Mouse (Mus musculus) cerebral cortex, adult 2 months (tissue): ENCODE data around the gene Urah.

Experiments used
- WGBS: fragments of 180-500 bp; shearing (Covaris S2); methylation state at CpG from one replicate; pipeline ENCODE4 v1.1.7; 2018; 5-methylcytosine and 5-hydroxymethylcytosine counted together

Urah gene

DNA sequence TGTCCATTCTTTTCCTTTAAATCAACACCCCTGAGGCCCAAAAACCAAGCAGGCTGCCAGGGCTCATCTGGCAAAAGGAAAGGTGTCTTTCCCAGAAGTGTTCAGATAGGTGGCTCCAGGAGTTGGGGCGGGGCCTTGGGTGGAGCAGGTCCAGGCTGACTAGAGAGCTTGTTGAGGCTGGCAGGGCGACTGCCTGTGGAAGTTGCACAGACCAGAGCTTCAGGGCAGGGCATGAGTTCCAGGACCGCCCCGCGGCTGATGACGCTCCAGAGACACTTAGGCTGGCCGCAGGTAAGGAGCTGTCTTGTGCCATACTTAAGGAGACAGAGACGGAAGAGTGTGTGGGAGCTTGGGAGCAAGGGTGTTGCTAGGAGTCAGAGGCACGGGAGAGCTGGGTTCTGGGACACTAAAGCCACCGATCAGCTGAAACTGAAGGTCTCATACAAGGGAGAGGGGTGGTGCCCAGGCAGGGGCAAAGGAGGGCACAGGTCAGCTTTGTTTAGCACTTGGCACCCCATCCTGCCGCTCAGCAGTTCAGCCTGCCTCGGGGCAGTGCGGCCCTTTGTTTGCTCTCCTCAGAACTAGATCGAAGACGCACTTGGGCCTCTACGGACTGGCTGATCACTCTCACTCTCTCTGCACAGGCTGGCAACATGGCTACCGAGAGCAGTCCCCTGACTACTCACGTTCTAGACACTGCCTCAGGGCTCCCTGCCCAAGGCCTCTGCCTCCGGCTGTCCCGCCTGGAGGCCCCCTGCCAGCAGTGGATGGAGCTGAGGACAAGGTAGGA lies at the start of gene Urah:
Urah (plus strand) TSS at position 51 of the 790 bp plus-strand sequence.
- 57% methylated on average over 20 of the region's 20 CpGs for WGBS

DNA sequence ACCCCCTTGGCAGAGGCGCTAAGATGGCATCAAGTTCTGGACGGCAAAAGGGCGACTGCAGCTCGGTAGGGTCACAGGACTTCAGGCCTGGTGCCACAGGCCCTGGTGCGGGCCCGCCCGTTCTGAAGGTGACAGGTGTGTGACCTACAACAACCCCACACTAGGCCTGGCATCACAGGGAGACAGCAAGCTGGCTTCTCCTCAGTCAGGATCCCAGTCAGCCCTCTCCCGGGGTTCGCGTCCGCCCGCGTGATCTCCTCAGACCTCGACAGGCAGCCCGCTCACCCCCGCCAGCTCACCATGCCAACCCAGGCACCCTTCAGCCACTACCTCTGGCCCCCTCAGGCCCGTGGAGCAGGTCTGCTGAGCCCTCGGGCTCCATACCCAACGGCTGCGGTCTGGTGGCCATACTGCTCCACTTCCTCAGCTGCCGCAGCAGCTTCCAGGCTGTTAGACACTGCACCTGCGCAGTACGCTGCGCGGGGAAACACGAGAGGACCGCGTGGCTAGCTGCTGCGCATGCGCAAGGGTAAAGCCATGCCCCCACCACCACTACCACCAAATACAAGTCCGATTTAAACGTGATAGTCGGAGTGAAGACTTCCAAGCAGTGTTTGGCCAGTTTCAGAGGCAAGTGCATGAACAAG lies 47.3 kb upstream of the Urah start, which contains the start of gene Syce1:
Syce1 (minus strand) TSS at position 447 of the 647 bp plus-strand sequence.
- 87% methylated on average over 33 of the region's 33 CpGs for WGBS

DNA sequence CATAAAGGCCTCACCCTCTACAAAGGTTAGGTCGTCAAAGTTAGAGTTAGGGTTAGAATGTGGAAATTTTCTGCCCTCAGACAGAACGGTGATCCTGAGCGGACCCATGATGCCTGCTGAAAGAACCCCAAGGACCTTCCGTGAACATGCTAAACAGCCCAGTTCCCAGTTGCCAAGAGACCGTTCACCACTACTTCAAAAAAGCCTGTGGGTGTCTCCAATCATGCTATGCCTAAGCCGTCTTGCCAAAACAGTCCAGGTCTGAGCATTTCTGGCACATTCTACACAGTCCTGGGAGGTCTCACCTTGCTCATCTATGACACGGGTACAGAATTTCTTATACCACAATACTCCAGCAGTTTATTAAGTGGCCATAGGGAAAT lies 46.8 kb upstream of the Urah start:
- WGBS: 80% methylated on average over 7 of the region's 7 CpGs

DNA sequence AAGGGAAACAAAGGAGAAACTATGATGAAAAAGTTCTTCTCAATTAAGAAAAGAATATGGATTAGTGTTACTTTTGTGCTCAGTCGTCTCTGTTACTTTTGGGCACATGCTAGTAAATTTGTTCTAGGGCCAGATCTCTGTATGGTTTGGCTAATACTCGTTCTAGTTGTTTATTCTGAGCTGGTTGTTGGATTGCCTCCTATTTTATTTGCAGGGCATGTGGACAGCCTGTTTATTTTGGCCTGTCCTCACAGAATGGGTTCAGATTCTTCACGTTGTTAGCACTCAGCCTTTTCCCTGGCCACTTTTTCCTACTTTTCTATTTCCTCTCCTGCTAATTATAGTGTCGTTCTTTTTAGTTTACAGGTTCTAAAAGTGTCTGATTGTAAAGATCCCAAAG lies 41.3 kb upstream of the Urah start:
- 49% methylated on average over 4 of the region's 4 CpGs for WGBS

DNA sequence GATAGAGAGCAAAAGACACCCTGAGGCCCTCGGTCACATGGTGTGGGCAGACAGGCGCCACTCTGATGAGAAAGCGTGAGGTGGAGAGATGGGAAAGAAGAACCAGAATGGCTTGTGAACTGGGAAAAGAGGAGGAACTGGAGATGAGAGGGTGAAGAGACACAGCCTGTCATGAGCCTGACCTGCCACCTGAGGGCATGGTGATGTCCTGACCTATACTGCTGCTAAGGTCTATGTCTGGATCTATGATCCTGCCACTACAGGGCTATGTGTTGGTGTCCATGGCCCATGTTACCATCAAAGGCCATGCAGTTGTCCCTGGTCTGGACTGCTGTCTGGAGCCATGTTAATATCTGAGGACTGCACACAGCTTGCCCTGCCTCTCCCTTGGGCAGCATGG lies 37.2 kb upstream of the Urah start:
- WGBS: 93% methylated on average over 3 of the region's 3 CpGs

DNA sequence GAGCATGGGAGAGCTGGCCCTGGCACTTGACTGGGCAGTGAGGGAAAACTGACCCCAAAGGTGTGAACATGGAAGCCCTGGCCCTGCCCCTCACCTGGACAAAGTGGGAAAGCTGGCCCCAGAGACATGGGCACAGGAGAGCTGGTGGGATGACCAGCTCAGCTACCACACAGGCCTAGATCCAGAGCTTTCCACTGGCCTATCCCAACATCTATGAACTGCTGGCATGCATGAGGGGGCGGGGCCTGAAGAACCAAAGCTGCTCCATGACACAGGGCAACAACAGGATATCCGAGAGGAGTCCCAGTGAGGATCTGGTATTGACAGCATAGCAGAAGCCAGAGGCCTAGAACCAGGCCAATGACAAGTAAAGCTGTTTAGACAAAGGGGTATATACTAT lies 36.6 kb upstream of the Urah start:
- 82% methylated on average over 2 of the region's 2 CpGs for WGBS

DNA sequence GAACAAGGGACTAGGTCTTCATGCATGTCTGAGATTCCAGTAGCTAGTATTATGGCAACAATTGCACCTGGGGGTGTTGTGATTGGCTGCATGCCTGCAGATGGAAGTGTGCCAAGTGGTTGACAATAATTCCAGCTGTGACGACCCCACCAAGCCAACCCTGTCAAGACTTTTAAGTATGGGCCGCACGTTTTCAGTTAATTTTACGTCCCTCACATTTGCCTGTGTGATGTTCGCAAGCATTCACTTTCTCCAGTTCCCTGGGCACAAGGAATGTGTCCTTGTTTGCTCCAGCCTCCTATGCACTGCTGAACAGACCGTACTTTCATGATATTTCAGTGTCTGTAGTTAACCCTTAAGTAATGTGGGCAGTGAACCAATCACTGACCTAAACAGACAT lies 32.2 kb upstream of the Urah start:
- 61% methylated on average over 6 of the region's 6 CpGs for WGBS

DNA sequence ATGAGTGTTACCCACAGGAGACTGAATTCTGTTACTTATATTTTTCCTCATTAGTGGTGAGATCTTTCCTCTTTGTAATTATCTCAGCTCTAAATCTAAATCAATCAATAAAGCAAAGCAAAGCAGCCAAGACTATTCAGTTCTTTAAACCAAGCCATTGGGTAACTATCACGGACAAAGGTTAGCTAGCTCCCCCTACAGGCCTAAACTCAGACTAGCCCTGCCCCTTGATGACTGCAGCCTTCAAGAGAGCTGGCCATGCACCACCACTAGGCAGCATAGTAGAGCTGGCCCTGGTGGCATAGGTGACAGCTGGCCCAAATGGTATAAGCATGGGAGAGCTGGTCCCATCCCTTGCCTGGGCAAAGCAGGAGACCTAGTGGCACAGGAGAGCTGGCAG lies 29.1 kb upstream of the Urah start:
- WGBS: 14% methylated on average over 1 of the region's 1 CpGs

DNA sequence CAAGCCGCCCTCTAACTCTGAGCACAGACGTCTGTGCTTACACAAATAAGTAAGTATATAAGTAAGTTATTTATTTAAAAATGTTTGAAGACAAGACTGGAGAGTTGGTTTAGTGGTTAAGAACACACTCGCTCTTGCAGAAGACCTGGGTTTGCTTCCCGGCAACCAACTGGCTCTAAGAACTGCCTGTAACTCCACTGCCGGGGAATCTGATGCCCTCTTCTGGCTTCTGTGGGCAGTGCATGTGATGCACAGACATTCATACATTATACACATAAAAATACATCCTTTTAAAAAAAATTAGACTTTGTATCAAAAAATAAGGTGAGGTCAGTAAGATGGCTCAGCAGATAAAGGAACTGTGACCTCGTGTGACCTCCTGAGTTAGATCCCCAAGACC lies 24.3 kb upstream of the Urah start:
- 95% methylated on average over 6 of the region's 6 CpGs for WGBS

DNA sequence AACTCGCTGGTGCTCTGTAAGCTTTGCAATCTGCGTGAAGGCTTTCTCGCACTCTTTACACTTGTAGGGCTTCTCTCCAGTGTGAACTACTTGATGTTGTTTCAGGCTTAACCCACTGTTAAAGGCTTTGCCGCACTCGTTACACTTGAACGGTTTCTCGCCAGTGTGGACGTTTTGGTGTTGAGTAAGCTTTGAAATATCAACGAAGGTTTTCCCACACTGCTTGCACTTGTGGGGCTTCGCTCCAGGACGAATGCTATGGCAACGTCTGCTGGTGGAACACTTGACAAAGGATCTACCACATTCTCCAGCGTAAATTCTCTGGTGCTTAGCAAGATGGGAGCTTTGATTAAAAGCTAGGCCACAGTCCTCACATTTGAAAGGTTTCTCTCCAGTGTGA lies 23.1 kb upstream of the Urah start:
- WGBS: 68% methylated on average over 13 of the region's 13 CpGs

DNA sequence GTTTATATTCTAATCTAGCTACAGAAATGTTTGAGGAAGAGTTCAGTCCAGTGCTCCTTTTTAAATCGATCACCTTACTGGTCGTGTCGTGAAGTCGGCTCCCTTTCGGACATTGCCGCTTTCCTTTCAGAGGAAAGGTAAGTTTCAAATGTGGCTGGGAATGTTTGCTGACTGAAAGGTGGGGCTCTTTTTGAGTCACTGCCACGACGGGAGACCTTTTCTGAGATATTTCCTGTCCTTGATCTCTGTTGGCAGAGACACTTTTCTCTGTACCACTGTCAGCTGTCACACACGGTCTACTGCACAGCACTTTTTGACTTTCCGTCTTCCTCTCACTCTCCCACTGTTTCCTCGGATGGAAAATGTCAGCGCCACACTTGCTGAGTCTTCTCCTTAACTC lies 22.0 kb upstream of the Urah start:
- 82% methylated on average over 12 of the region's 12 CpGs for WGBS

DNA sequence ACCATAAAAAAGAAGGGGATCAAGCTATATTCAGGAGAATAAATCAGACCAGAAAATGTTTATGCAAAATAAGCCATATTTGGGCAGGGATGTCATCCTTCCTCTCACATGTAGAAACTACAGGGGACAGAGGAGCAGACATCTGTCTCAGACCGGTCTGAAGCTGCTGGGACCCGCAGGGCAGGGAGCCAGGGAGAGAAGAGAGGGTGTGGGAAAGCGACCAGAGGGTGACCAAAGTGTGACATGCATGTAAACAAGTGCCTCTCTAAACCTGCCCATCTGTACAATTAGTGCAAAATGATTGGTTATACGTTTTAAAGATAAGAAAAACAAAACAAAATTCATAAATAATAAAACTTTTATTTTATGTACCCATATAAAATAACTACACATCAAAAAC lies 14.6 kb upstream of the Urah start:
- WGBS: 57% methylated on average over 4 of the region's 4 CpGs

DNA sequence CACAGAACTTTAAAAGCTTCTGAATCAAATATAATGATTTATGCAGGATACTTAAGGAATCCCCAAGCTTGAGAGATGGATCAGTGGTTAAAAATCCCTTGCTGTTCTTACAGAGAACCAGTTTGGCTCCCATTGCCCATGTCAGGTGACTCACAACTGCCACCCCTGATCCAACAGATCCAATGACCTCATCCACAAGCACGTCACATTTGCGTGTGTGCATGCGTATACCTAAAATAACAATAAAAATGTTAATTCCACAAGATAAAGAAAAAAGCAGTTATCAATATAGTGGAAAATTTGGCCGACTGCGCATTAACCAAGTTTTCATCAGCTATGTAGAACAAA lies 13.5 kb upstream of the Urah start:
- WGBS: 29% methylated on average over 5 of the region's 5 CpGs

DNA sequence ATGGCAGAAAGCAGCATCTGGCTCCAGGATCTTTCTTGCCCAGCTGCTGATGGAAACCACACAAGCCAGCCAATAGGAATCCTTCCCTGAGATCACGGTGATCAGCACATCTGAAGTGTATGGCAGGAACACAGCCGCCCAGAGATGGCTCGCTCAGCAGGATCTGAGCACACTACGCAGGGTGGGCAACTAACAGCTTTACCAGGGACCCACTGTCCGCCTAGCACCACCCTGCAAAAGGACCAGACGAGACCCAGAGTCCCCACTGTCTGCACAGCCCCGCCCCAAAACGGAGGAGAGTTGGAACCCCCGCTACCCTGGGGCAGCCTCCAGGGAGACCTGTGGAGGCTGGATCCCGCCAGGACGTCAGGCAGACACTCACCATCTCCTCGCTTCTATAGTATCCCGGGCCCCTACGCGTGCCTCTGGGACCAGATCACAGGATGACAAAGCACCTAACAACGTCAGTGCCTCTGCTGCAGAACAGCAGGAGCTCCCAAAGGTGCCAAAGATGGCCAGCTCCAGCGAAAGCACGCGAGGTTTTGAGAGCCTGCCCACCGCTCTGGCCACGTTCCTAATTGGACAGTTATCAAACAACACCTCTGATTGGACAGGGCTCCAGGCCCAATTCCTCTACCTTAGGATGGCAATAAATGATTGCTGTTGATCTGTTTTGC lies 13.0 kb upstream of the Urah start, which contains the start of gene Zfp941:
Zfp941 (minus strand) TSS at position 526 of the 677 bp plus-strand sequence.
- 5% methylated on average over 21 of the region's 21 CpGs for WGBS

DNA sequence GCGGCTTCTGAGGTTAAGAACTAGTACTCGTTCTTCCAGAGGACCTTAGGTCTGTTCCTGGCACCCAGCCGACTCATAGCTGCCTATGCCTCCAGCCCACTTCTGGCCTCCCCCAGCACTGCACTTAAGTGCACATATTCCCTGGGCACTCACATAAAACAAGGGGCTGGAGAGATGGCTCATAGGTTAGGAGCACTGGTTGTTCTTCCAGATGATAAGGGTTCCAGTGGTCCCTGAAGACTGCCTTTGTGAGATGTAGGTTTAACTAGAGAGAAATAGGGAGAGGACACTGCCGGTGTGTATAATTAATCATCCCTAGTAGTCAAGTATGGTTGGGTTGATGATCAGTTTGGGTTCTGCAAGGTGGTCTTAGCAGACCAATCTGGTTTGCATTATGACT lies 12.1 kb upstream of the Urah start:
- 91% methylated on average over 4 of the region's 4 CpGs for WGBS

DNA sequence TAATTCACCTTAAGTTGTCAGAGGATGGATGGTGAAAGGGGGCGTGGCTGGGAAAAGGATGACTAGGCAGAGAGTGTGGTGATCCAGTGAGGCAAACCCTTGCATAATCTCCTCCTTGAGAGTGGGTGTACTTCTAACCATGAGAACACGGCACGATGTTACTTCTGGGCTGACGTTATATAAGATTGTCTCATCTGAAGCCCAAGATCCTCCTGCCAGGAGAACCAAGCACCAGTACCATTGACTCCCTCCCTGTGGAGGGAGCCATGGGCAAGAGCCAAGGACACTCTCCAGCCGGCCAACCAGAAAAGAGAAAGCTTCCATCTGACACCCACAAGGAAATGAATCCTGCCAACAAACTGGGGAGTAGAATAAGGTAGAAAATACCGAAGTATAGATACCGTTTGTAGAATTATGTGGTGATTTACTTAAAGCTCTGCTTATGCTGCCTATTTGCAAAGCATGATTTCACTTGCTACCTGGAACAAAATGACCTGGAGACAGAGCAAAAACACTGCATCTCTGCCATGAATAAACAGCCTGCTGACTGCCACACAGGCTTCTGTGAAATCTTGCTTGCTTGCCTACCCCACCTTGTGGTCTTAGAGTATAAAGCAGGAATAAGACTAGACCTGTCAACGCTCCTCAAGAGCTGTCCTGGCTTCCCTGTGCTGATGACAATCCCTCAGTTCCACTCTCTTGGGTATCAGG lies 6.5 kb upstream of the Urah start:
- WGBS: 12% methylated on average over 8 of the region's 8 CpGs

DNA sequence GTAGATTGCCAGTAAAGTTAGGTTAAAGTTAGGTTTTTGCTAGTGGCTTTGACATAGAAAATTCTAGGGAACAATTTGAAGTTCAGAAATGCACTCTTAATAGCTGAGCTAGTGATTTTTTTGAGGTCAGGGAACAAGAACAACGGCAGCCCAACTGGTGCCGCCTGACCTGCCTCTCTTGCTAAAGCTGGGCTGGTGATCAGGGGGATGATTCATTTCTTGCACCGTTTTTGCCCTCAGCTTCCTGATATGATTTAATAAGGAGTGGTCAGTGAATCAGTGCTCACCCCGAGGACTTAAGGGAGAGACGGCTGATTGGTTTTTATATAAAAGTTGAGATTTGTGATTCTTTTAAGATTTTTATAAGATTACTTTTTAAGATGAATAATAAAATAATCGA lies 3.4 kb upstream of the Urah start:
- WGBS: 78% methylated on average over 6 of the region's 6 CpGs

DNA sequence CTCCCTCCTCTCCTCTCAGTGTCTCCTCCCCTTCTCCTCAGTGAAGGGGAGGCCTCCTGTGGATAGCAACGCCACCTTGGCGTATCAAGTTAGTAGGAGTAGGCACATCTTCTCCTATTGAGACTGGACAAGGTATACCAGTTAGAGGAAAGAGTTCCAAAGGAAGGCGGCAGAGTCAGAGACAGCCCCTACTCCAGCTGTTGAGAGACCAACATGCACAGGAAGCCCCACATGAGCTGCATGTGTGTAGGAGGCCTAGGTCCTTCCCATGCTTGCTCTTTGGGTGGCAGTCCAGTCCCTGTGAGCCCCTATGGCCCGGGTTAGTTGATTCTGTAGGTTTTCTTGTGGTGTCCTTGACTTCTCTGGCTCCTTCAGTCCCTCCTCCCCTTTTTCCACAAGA lies 1.5 kb upstream of the Urah start:
- 91% methylated on average over 4 of the region's 4 CpGs for WGBS

DNA sequence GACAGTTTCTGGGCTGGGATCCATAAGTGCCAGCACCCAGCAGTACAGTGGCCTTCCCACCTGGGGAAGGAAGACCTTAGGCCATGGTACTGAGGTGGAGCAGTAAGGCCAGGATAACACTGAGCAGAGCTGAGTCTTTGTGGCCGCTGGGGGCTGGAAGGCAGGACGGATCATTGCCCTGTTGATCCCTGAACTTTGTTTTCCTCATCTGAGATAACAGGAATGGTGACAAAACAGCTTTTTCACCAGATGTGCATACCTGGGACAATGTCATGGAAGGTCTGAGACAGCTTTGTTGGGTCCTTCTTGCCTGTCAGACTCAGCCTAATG lies 905 bp downstream of the Urah start:
- WGBS: 87% methylated on average over 2 of the region's 2 CpGs

DNA sequence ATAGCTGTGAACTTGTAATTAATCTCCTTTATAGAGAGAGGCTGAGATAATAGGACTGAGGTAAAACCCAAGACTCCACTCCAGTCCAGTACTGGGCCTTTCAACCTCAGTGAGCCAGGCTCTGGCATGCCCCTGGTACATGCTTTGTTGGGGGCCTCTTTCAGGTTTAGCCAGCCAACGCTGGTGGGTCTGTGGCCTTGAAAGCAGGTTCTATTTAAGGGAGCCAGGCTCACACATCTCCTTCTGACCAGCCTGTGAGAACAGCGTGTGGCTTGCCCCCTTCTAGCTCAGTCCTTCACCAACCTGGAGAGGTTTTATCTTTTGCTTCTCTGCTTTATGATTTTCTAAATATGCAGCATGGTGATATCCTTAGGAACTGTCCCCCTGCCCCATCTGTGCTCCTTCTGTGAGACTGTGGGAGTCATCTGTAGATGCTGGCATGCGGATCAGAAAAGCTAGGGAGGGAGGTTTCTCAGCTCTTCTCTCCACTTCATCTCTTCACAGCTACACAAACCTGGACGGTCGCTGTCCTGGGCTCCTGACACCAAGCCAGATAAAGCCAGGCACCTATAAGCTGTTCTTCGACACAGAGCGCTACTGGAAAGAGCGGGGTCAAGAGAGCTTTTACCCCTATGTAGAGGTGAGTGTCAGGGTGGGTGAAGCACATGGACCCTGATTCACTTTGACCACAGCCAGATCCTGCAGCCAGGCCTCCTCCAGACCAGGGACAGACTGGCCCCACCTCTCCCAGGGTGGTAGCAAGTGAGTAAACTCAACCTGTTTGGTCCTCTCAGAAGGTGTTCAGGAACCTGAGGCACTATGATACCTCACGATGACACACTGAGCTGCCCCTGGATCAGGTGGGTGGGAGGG lies 1.7 kb downstream of the Urah start:
- 58% methylated on average over 9 of the region's 9 CpGs for WGBS

DNA sequence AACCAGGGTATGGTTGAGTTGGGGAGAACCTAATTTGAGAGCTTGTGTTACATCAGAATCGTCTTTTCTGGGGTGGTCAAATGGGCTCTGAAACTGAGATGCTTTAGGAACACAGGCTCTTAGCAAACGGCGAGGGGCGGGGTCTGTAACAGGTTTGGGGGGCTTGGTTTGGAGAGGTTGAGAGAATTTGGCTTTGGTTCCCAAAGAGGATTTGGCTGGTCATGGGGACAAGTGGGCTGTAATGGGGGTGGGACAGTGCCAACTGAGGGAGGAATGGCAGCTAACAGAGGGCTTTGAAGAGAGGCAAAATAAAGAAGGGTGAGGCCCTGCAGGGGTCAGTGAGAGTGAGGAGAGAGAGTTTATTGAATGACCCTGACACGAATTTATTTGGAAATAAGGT lies 4.7 kb downstream of the Urah start:
- 71% methylated on average over 5 of the region's 5 CpGs for WGBS
